Mouse (Mus musculus) ovary, adult 18-20 months (tissue): ENCODE measurements at regions not wholly inside any gene's neighbourhood (a gene's known extent, or its start where the extent isn't known, plus 50 kb on each side); places are given as distances from the start of the nearest gene placed in this dataset.

Source experiments
- DNase-seq: peaks from one replicate; pipeline ENCODE4 v3.0.0; 2022; ENCODE audit warnings: low spot score, mixed read lengths

- DNase-seq = no peak
These were observed 68.0 kb upstream of the Ppm1b start for GRCm38 (mm10) chr17:84888525-84888924.

DNA sequence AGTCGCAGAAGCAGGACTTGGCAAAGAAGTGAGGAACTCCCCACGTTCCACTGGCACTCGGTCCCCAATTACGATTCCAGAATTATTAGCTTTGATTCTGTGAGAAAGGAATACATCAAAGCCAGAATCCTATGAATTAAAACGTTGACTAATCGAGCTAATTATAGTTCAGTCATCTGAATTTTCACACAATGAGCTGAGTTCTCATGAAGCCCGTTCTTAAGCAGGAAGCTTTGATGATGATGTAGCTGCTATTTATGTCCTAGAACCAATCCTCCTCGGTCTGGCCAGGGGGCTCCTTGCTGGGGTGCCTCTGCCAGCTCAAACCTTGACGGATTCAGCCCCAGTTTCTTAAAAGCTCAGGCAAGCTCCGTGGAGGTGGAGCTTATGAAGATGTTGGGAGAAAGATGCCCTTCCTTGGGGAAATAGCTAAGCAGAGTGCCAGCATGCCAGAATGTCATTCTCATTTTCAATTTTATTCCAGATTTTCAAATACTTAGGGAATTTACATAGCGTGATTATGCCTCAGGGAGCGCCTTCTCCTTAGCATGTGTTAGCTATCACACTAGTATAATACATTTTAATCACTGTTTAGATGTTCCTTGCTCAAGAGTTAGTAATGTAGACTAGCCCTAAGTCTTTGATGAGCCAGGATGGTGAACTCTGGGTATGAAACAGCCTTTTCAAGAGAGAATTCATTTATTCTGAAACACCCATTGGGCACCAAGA, 65.5 kb upstream of the Ppm1b start:
- DNase-seq = no peak

DNA sequence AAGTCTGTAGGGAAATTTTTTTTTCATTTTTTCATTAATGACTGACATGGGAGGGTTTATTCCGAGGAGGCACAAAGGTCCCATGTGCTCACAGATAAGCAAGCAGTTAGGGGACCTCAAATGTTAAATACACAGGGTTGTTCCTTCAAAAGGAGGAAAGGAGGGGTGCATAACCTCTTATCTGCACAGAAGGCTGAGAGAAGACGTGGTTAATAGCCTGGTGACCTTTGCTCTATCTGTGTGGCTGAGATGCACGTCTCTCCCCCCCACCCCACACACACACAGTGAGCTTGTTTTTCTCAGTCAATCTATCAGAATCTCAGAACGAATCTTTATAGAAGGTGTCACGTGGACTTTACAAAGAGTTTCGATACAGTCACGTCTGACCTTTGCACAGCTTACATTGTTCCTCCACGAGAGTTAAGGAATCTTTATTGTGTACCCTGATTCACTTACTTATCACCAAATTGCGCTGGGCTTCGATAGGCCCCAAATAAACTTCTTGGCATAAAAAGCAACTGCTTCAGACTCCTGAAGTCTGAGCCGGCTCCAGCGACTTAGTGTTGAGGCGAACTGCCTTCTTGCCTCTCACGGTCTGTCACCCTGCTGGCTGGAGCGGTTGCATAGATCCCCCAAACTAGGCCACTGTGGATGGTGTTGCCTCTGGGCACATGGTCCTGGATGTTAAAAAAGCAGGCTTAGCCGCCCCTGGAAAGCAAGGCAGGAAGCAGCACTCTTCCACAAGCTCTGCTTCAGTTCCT, 63.1 kb upstream of the Ppm1b start:
- no peak for DNase-seq

DNA sequence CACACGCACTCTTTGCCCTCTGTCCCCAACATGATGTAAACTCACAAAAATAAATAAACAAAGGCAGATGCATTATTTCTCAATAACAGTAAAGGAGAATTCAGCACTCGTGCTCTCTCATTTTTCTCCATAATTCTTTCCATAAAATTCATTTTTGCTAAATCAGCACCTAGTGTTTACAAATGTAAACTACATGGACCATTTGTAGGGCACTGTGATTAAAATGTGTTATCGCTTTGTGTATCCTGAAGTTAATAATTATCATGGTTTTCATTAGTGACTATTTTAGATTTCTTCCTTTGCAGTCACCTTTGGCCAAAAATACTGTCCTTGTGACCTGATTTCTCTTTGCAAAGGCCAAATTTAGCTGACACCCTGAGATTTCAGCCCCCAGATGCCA, 61.0 kb upstream of the Ppm1b start:
- no peak for DNase-seq

DNA sequence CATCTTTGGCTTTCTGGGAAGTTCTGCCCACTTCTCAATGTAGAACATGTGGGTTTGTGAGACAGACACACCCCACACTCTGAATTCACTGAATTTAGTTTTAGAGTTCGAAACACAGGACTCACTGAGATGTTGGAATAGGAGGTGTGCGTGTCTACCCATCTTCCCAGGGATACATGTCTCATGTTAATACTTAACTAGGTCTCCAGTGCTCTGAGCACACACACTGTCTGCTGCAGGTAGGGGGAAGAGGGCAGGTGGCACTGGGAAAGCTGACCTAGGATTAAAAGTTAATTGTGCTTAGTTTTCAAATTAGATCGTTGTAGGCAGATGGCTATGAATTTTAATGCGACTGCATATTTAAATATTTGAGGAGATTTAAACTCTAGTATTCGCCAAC, 60.0 kb upstream of the Ppm1b start:
- DNase-seq = no peak

DNA sequence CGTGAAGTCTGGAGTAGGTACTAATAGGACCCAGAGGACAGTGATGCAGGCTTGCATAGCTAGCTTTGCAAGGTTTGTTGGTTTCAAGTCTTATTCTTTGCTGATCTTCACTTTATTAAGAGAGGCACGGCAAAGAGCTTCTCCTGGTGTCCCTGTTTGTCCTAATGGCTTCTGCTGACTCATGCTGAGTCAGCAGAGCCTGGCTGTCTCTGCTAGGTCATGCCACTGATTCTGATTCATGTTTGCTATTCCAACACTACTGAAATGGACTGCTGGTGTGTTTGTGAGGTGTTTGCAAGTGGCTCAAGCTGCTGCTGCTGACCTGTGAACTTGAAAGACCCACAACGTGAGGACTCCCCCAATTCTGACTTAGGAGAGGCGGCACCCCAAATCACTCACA, 58.1 kb upstream of the Ppm1b start:
- no peak for DNase-seq

- DNase-seq = no peak
These were observed 52.8 kb upstream of the Ppm1b start for GRCm38 (mm10) chr17:84903625-84904337.
